Mouse (Mus musculus): ENCODE data around the gene Tmf1. TPM values are rescaled to one million over a fixed set of nuclear protein-coding genes. Genes with fewer than 3 reads are reported as not detected.

Gene Tmf1
- polyA plus RNA-seq (2014; fragmentation: Illumina TruSeq; extraction: RNeasy Lipid Tissue Mini Kit (QIAGEN cat#74804); ENCODE audit: insufficient read depth, low read depth, low replicate concordance) = 11.0 TPM

GRCm38 (mm10) chr6:97178491-97179366 is at the start of gene Tmf1:
TSS of gene Tmf1 (minus strand) at chr6:97179122.

GRCm38 (mm10) chr6:97210191-97210961 is 31.5 kb upstream of the Tmf1 start, which contains the start of gene Arl6ip5:
TSS of gene Arl6ip5 (plus strand) at chr6:97210689.

GRCm38 (mm10) chr6:97205439-97205885 is 26.5 kb upstream of the Tmf1 start, which contains the start of gene Uba3:
TSS of gene Uba3 (minus strand) at chr6:97205647.

GRCm38 (mm10) chr6:97148383-97149251 is 30.3 kb downstream of the Tmf1 start, which contains the start of gene Eogt:
TSS of gene Eogt (minus strand) at chr6:97149182.

Other genes with a start within 250 kb of the Tmf1 start
- not detected for gene Fam19a4, start 118.7 kb downstream of the Tmf1 start, polyA plus RNA-seq (2014; fragmentation: Illumina TruSeq; extraction: RNeasy Lipid Tissue Mini Kit (QIAGEN cat#74804); ENCODE audit: insufficient read depth, low read depth, low replicate concordance)
- 15.1 TPM for gene Eogt, start 29.9 kb downstream of the Tmf1 start, polyA plus RNA-seq (2014; fragmentation: Illumina TruSeq; extraction: RNeasy Lipid Tissue Mini Kit (QIAGEN cat#74804); ENCODE audit: insufficient read depth, low read depth, low replicate concordance)
- gene Uba3, start 26.5 kb upstream of the Tmf1 start, polyA plus RNA-seq (2014; fragmentation: Illumina TruSeq; extraction: RNeasy Lipid Tissue Mini Kit (QIAGEN cat#74804); ENCODE audit: insufficient read depth, low read depth, low replicate concordance) = 30.8 TPM
- gene Arl6ip5, start 31.6 kb upstream of the Tmf1 start, polyA plus RNA-seq (2014; fragmentation: Illumina TruSeq; extraction: RNeasy Lipid Tissue Mini Kit (QIAGEN cat#74804); ENCODE audit: insufficient read depth, low read depth, low replicate concordance) = 116 TPM
- gene Lmod3, start 73.6 kb upstream of the Tmf1 start, polyA plus RNA-seq (2014; fragmentation: Illumina TruSeq; extraction: RNeasy Lipid Tissue Mini Kit (QIAGEN cat#74804); ENCODE audit: insufficient read depth, low read depth, low replicate concordance) = 0.56 TPM

Measured in lung, adult 10 weeks (tissue).